Mouse (Mus musculus): ENCODE results near the gene Cpeb2.

- TF ChIP-seq POLR2A (IDR thresholded peaks at IDR 0.05; ENCODE audit: borderline replicate concordance, extremely low read depth, low read depth, low read length) (no peak), CTCF (IDR thresholded peaks at IDR 0.05; ENCODE audit: insufficient read depth, low read length) (no peak)
Observed at GRCm38 (mm10) chr5:43261814-43262213, 28.8 kb downstream of the Cpeb2 start.

Data from lung, adult 2 months (tissue).